Mouse (Mus musculus) MEL (cell line): Measurements from ENCODE around the gene Stat2.

Experiments used
- CTCF ChIP-seq, 3 experiments: IDR thresholded peaks in 2 of 3; conservative IDR thresholded peaks in 1 of 3; 2 replicates each; pipeline ENCODE4 v1.5.1; 2011 to 2012; ENCODE audit warnings: low read length in 3 of 3, low read depth in 2 of 3, mild to moderate bottlenecking in 2 of 3, improper control_type of control experiment in 1 of 3, inconsistent platforms in 1 of 3, mixed read lengths in 1 of 3, moderate library complexity in 1 of 3; ENCODE audit not compliant: control insufficient read depth in 1 of 3, insufficient read depth in 1 of 3, poor library complexity in 1 of 3, severe bottlenecking in 1 of 3
- MAX ChIP-seq: IDR thresholded peaks from 2 replicates; pipeline ENCODE4 v1.6.1; 2011; ENCODE audit warnings: low read length, improper control_type of control experiment
- MAZ ChIP-seq: IDR thresholded peaks from 2 replicates; pipeline ENCODE4 v1.6.1; 2012; ENCODE audit warnings: low read depth, mild to moderate bottlenecking, inconsistent platforms, low read length, improper control_type of control experiment
- POLR2A ChIP-seq, 2 experiments: IDR thresholded peaks; 2 replicates each; pipeline ENCODE4 v1.6.1; 2011 to 2012; ENCODE audit warnings: low read length in 2 of 2, mild to moderate bottlenecking in 2 of 2, control low read depth in 1 of 2, improper control_type of control experiment in 1 of 2, low read depth in 1 of 2, moderate library complexity in 1 of 2; ENCODE audit not compliant: control insufficient read depth in 1 of 2, insufficient read depth in 1 of 2, poor library complexity in 1 of 2
- POLR2AphosphoS2 ChIP-seq: IDR thresholded peaks from 2 replicates; pipeline ENCODE4 v1.6.1; 2011; ENCODE audit warnings: low read length, improper control_type of control experiment
- RAD21 ChIP-seq: IDR thresholded peaks from 2 replicates; pipeline ENCODE4 v1.6.1; 2011; ENCODE audit warnings: mild to moderate bottlenecking, low read depth, low read length, improper control_type of control experiment
- USF1 ChIP-seq: IDR thresholded peaks from 2 replicates; pipeline ENCODE4 v1.6.1; 2014; ENCODE audit warnings: low read depth, mild to moderate bottlenecking, inconsistent platforms, low read length, improper control_type of control experiment, moderate library complexity
- ZC3H11A ChIP-seq: IDR thresholded peaks from 2 replicates; pipeline ENCODE4 v1.6.1; 2012; ENCODE audit warnings: low read depth, mild to moderate bottlenecking, inconsistent platforms, low read length, improper control_type of control experiment

GRCm38 (mm10) chr10:128338415-128338814 lies 68.1 kb downstream of the Stat2 start:
- TF ChIP-seq ZC3H11A (no peak), USF1 (peak; percentile 95), MAZ (no peak), POLR2A (IDR thresholded peaks at IDR 0.05; ENCODE audit: control insufficient read depth in 1 of 2, insufficient read depth in 1 of 2, low read depth in 1 of 2, low read length in 2 of 2, poor library complexity in 1 of 2) (peak in 1 of 2 experiments; percentile 4; a peak in 1 of 4 replicates), CTCF (IDR thresholded peaks at IDR 0.05 in 2 of 3, conservative IDR thresholded peaks at IDR 0.05 in 1 of 3; ENCODE audit: control insufficient read depth in 1 of 3, insufficient read depth in 1 of 3, low read depth in 2 of 3, low read length in 3 of 3, poor library complexity in 1 of 3, severe bottlenecking in 1 of 3) (no peak), RAD21 (no peak), POLR2AphosphoS2 (no peak), MAX (peak; percentile 92)
